Mouse (Mus musculus) limb, embryonic 12.5 days (tissue): ENCODE measurements around the gene Msrb1. TPM values are rescaled to one million over a fixed set of nuclear protein-coding genes. Genes with fewer than 3 reads are reported as not detected.

Source experiments
- ATAC-seq: fragments of 200-750 bp; cut with Nextera tagmentation; 2 replicates; pipeline ENCODE4 v1.8.0; 2017; ENCODE audit warnings: low read depth, moderate TSS enrichment; ENCODE audit not compliant: insufficient number of reproducible peaks, insufficient read depth, low FRiP score, low TSS enrichment
- H3K27ac ChIP-seq: fragments of 300-500 bp; sonication (generic); 2 replicates; pipeline ENCODE4 v1.5.1; 2016; ENCODE audit warnings: mild to moderate bottlenecking, moderate library complexity
- H3K27me3 ChIP-seq: fragments of 300-500 bp; sonication (generic); 2 replicates; pipeline ENCODE4 v1.6.1; 2016; ENCODE audit warnings: mild to moderate bottlenecking, moderate library complexity
- H3K36me3 ChIP-seq: fragments of 300-500 bp; sonication (generic); 2 replicates; pipeline ENCODE4 v1.6.1; 2016; ENCODE audit warnings: mild to moderate bottlenecking, moderate library complexity
- H3K4me1 ChIP-seq: fragments of 300-500 bp; sonication (generic); replicated peaks from 2 replicates; pipeline ENCODE4 v1.6.1; 2016
- H3K4me2 ChIP-seq: fragments of 300-500 bp; sonication (generic); 2 replicates; pipeline ENCODE4 v1.6.1; 2016; ENCODE audit warnings: mild to moderate bottlenecking, moderate library complexity
- H3K4me3 ChIP-seq: fragments of 300-500 bp; sonication (generic); replicated peaks from 2 replicates; pipeline ENCODE4 v1.5.1; 2016; ENCODE audit warnings: mild to moderate bottlenecking
- H3K9ac ChIP-seq: fragments of 300-500 bp; sonication (generic); replicated peaks from 2 replicates; pipeline ENCODE4 v1.6.1; 2016; ENCODE audit warnings: mild to moderate bottlenecking, moderate library complexity
- H3K9me3 ChIP-seq: fragments of 300-500 bp; sonication (generic); 2 replicates; pipeline ENCODE4 v1.6.1; 2016; ENCODE audit warnings: mild to moderate bottlenecking, moderate library complexity
- WGBS: fragments of 180-500 bp; shearing (Covaris S2); methylation state at CpG from one replicate; pipeline ENCODE4 v1.1.7; 2016; 5-methylcytosine and 5-hydroxymethylcytosine counted together
- polyA plus RNA-seq: library from polyadenylated mRNA; unstranded; fragments of >200 nt; fragmentation: Nextera tagmentation; extraction: Ambion mirVana; gene quantifications from 2 replicates; pipeline ENCODE4 v1.2.1, GENCODE M21; 2016

Msrb1 gene
- polyA plus RNA-seq, 1 experiment from 2014 or later = 22.7 TPM

- no peaks in the 10 kb centered on the region for H3K27me3 ChIP-seq
- H3K27ac ChIP-seq = no peak overlapping the region
- no peak overlapping the region for H3K9ac ChIP-seq
- 87% methylated on average over 5 of the region's 5 CpGs for WGBS
- peaks cover 11% of the 10 kb centered on the region; the same call in 1 of the 2 replicates for H3K4me1 ChIP-seq
- no peak overlapping the region for H3K4me2 ChIP-seq
- H3K9me3 ChIP-seq = 0 out of 2 replicates have a peak, but pooled peaks cover 6% of the 10 kb centered on the region
- H3K4me3 ChIP-seq = no peak overlapping the region
- H3K36me3 ChIP-seq = no peaks in the 10 kb centered on the region
- no peak for ATAC-seq
These were observed 36.8 kb downstream of the Msrb1 start for GRCm38 (mm10) chr17:24773241-24773640.

- 88% methylated on average over 8 of the region's 8 CpGs for WGBS
- Histone ChIP-seq H3K4me1 (no peaks in the 10 kb centered on the region; the same call in 1 of the 2 replicates), H3K27ac (no peak overlapping the region), H3K4me2 (no peak overlapping the region), H3K4me3 (no peak overlapping the region), H3K9ac (no peak overlapping the region), H3K9me3 (0 out of 2 replicates have a peak, but pooled peaks cover 6% of the 10 kb centered on the region), H3K27me3 (no peaks in the 10 kb centered on the region), H3K36me3 (no peaks in the 10 kb centered on the region)
- ATAC-seq = no peak
These were observed 38.7 kb downstream of the Msrb1 start for GRCm38 (mm10) chr17:24775173-24775572.

- Histone ChIP-seq H3K36me3 (no peaks in the 10 kb centered on the region), H3K9me3 (0 out of 2 replicates have a peak, but pooled peaks cover 6% of the 10 kb centered on the region), H3K27me3 (no peaks in the 10 kb centered on the region), H3K4me2 (no peak overlapping the region), H3K9ac (no peak overlapping the region), H3K4me3 (no peak overlapping the region), H3K4me1 (no peaks in the 10 kb centered on the region; the same call in 1 of the 2 replicates), H3K27ac (no peak overlapping the region)
- 85% methylated on average over 2 of the region's 2 CpGs for WGBS
- no peak for ATAC-seq
These were observed 40.6 kb downstream of the Msrb1 start for GRCm38 (mm10) chr17:24777073-24777472.

GRCm38 (mm10) chr17:24780821-24781220 is 44.4 kb downstream of the Msrb1 start:
- no peak for ATAC-seq
- Histone ChIP-seq H3K9ac (no peak overlapping the region), H3K4me2 (no peak overlapping the region), H3K27me3 (0 out of 2 replicates have a peak, but pooled peaks cover 3% of the 10 kb centered on the region), H3K36me3 (no peaks in the 10 kb centered on the region), H3K9me3 (no peaks in the 10 kb centered on the region), H3K27ac (no peak overlapping the region), H3K4me1 (no peaks in the 10 kb centered on the region), H3K4me3 (no peak overlapping the region)
- 82% methylated on average over 2 of the region's 2 CpGs for WGBS

- Histone ChIP-seq H3K4me2 (no peak overlapping the region), H3K9ac (no peak overlapping the region), H3K4me3 (no peak overlapping the region), H3K36me3 (no peaks in the 10 kb centered on the region), H3K9me3 (no peaks in the 10 kb centered on the region), H3K27me3 (peaks cover 7% of the 10 kb centered on the region; the same call in 1 of the 2 replicates), H3K4me1 (no peaks in the 10 kb centered on the region), H3K27ac (no peak overlapping the region)
- no peak for ATAC-seq
- 64% methylated on average over 8 of the region's 8 CpGs for WGBS
These were observed 55.7 kb downstream of the Msrb1 start for GRCm38 (mm10) chr17:24792190-24792589.

Other genes with a start within 250 kb of the Msrb1 start
- gene Caskin1, start 248.0 kb upstream of the Msrb1 start, polyA plus RNA-seq = 6.1 and 6.5 TPM in 2 replicates
- gene Traf7, start 208.7 kb upstream of the Msrb1 start, polyA plus RNA-seq = 97.4 and 101 TPM in 2 replicates
- gene Rab26, start 202.4 kb upstream of the Msrb1 start, polyA plus RNA-seq = 3.2 and 4.0 TPM in 2 replicates
- 23.2 and 32.2 TPM in 2 replicates for gene Pkd1, start 186.8 kb upstream of the Msrb1 start, polyA plus RNA-seq
- 68.6 and 77.7 TPM in 2 replicates for gene Tsc2, start 104.0 kb upstream of the Msrb1 start, polyA plus RNA-seq
- gene Nthl1, start 104.0 kb upstream of the Msrb1 start, polyA plus RNA-seq = 23.3 and 24.9 TPM in 2 replicates
- gene Slc9a3r2, start 86.3 kb upstream of the Msrb1 start, polyA plus RNA-seq = 58.9 and 59.3 TPM in 2 replicates
- gene Npw, start 78.2 kb upstream of the Msrb1 start, polyA plus RNA-seq = 0.49 and 1.3 TPM in 2 replicates
- gene Zfp598, start 67.0 kb upstream of the Msrb1 start, polyA plus RNA-seq = 24.5 and 28.4 TPM in 2 replicates
- gene Syngr3, start 46.7 kb upstream of the Msrb1 start, polyA plus RNA-seq = 7.5 and 8.2 TPM in 2 replicates
- gene Gfer, start 40.5 kb upstream of the Msrb1 start, polyA plus RNA-seq = 49.7 and 53.5 TPM in 2 replicates
- 1.7 and 1.8 TPM in 2 replicates for gene Noxo1, start 40.4 kb upstream of the Msrb1 start, polyA plus RNA-seq
- 99.7 and 103 TPM in 2 replicates for gene Tbl3, start 29.0 kb upstream of the Msrb1 start, polyA plus RNA-seq
- 0.29 and 0.41 TPM in 2 replicates for gene Rnf151, start 18.6 kb upstream of the Msrb1 start, polyA plus RNA-seq
- 1,161 and 1,172 TPM in 2 replicates for gene Rps2, start 18.5 kb upstream of the Msrb1 start, polyA plus RNA-seq
- 206 and 217 TPM in 2 replicates for gene Ndufb10, start 12.2 kb upstream of the Msrb1 start, polyA plus RNA-seq
- not detected in 2 replicates for gene Rpl3l, start 8.8 kb upstream of the Msrb1 start, polyA plus RNA-seq
- 2.7 and 4.0 TPM in 2 replicates for gene Hs3st6, start 16.3 kb downstream of the Msrb1 start, polyA plus RNA-seq
- not detected in 2 replicates for gene Meiob, start 67.6 kb downstream of the Msrb1 start, polyA plus RNA-seq
- 26.3 and 27.6 TPM in 2 replicates for gene Hagh, start 103.5 kb downstream of the Msrb1 start, polyA plus RNA-seq
- gene Fahd1, start 113.7 kb downstream of the Msrb1 start, polyA plus RNA-seq = 18.6 and 22.5 TPM in 2 replicates
- gene Igfals, start 129.4 kb downstream of the Msrb1 start, polyA plus RNA-seq = 0.37 and 0.43 TPM in 2 replicates
- 50.1 and 53.2 TPM in 2 replicates for gene Nubp2, start 149.7 kb downstream of the Msrb1 start, polyA plus RNA-seq
- 40.4 and 46.1 TPM in 2 replicates for gene Spsb3, start 150.0 kb downstream of the Msrb1 start, polyA plus RNA-seq
- gene Eme2, start 158.4 kb downstream of the Msrb1 start, polyA plus RNA-seq = 32.8 and 47.1 TPM in 2 replicates
- gene Mrps34, start 158.5 kb downstream of the Msrb1 start, polyA plus RNA-seq = 89.5 and 94.8 TPM in 2 replicates
- gene Nme3, start 159.9 kb downstream of the Msrb1 start, polyA plus RNA-seq = 46.2 and 46.5 TPM in 2 replicates
- gene Mapk8ip3, start 200.3 kb downstream of the Msrb1 start, polyA plus RNA-seq = 45.0 and 46.5 TPM in 2 replicates
- gene Jpt2, start 224.0 kb downstream of the Msrb1 start, polyA plus RNA-seq = 265 and 277 TPM in 2 replicates